Comparison of ENCODE assay signal across 8 mouse cellular contexts in the genomic region with DNA sequence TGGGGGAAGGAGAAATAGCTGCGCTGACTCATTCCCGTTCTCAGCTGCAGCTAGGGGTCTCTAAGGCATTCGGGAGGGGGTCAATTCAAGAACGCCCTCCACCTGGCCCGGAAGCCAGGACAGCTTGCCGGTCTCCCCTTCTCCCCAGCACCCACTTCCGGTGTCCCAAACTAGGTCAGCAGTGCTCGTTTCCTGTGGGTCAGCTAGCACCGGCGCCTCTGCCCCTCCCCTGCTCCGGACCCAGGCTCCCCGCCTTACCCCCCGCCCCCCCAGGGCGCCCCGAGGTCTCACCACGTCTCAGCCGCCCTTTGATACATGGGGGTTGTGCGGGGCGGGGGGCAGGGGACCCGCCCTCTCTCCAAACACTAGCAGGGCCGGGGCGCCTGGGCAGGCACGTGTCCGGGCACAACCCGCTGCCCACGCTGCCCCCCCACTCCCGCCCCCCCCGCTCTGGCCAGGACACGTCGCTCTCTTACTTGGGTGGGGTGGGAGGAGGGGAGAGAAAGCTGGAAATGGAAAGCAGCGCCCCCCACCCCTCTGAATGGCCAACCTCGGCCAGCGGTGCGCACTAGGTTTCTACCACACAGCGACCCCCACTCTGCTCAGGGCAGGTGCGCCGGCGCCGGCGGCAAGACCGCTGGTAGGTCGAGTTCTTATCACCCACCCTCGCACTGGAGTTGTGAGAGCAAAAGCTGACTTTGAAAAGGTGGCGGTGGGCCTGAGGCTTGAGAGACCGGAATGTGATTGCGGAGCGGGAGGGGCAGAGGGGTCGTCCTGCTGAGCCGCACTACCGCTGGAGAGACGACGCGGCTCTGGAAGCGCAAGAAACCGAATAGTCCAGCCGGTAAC. TPM values are rescaled to one million over a fixed set of nuclear protein-coding genes. Genes with fewer than 3 reads are reported as not detected.
DNase-seq lines count a peak whose midpoint lies in the region; ATAC-seq and TF ChIP-seq lines count a peak whose summit lies in the region.

No protein-coding gene starts in this region.

- peaks cover 60% of the 10 kb centered on the region for H3K79me2 ChIP-seq in C2C12 (ENCODE audit: control insufficient read depth, insufficient read depth)

- no peak for TF ChIP-seq CTCF in C2C12 (IDR thresholded peaks at IDR 0.05; ENCODE audit: control insufficient read depth, insufficient read depth, insufficient read length)

- peak; percentile 51 for DNase-seq in R1 (ENCODE audit: low read depth, low spot score)
- DNase-seq in embryonic facial prominence, embryonic 10.5 days (ENCODE audit: low spot score) = peak; percentile 58
- DNase-seq in kidney, postnatal 25 days = peak; percentile 71 to 90
- DNase-seq in thymus, postnatal 25 days = peak; percentile 38
- DNase-seq in ovary, postnatal 10 days (ENCODE audit: low spot score) = no peak

- H3K4me1 ChIP-seq in embryonic facial prominence, embryonic 10.5 days = peaks cover 94% of the 10 kb centered on the region
- peaks cover 29% of the 10 kb centered on the region for H3K4me1 ChIP-seq in heart, embryonic 16.5 days (ENCODE audit: control insufficient read depth, insufficient read depth, low read length)
- peaks cover 66% of the 10 kb centered on the region for H3K4me1 ChIP-seq in midbrain, embryonic 12.5 days

- no peak for ATAC-seq in heart, embryonic 16.5 days (replicated peaks; ENCODE audit: extremely low read depth, insufficient read depth, low FRiP score)
- no peak for ATAC-seq in midbrain, embryonic 12.5 days (ENCODE audit: low FRiP score, low read depth)

- peak overlapping the region; percentile 86 for H3K27ac ChIP-seq in embryonic facial prominence, embryonic 10.5 days (replicated peaks)
- peak overlapping the region; percentile 73 for H3K27ac ChIP-seq in heart, embryonic 16.5 days (ENCODE audit: low read length)
- H3K27ac ChIP-seq in midbrain, embryonic 12.5 days (replicated peaks) = no peak overlapping the region

- peak overlapping the region; percentile 88 for H3K9ac ChIP-seq in heart, embryonic 16.5 days (ENCODE audit: low read length)
- peak overlapping the region; percentile 65 for H3K9ac ChIP-seq in midbrain, embryonic 12.5 days (replicated peaks)

- H3ac ChIP-seq in C2C12 (ENCODE audit: control insufficient read depth, insufficient read length, low read depth) = peak overlapping the region; percentile 63

- peaks cover 2% of the 10 kb centered on the region for H3K79me3 ChIP-seq in C2C12 (ENCODE audit: low read depth)

- H3K27me3 ChIP-seq in C2C12 (ENCODE audit: control insufficient read depth, insufficient read depth, insufficient read length) = no peaks in the 10 kb centered on the region
- H3K27me3 ChIP-seq in embryonic facial prominence, embryonic 10.5 days (replicated peaks; ENCODE audit: low read depth, poor library complexity, severe bottlenecking) = peaks cover 62% of the 10 kb centered on the region
- no peaks in the 10 kb centered on the region for H3K27me3 ChIP-seq in heart, embryonic 16.5 days (ENCODE audit: control insufficient read depth, insufficient read depth, low read length)
- H3K27me3 ChIP-seq in midbrain, embryonic 12.5 days = peaks cover 49% of the 10 kb centered on the region

- no peaks in the 10 kb centered on the region for H3K9me3 ChIP-seq in embryonic facial prominence, embryonic 10.5 days
- H3K9me3 ChIP-seq in heart, embryonic 16.5 days (replicated peaks; ENCODE audit: control insufficient read depth, low read length) = no peaks in the 10 kb centered on the region
- no peaks in the 10 kb centered on the region for H3K9me3 ChIP-seq in midbrain, embryonic 12.5 days

- H3K36me3 ChIP-seq in C2C12 (ENCODE audit: control insufficient read depth, insufficient read depth) = no peaks in the 10 kb centered on the region
- H3K36me3 ChIP-seq in embryonic facial prominence, embryonic 10.5 days (replicated peaks) = no peaks in the 10 kb centered on the region
- H3K36me3 ChIP-seq in heart, embryonic 16.5 days (ENCODE audit: control insufficient read depth, insufficient read depth) = no peaks in the 10 kb centered on the region
- no peaks in the 10 kb centered on the region for H3K36me3 ChIP-seq in midbrain, embryonic 12.5 days

- peak overlapping the region; percentile 61 for H3K4me3 ChIP-seq in C2C12 (ENCODE audit: insufficient read depth, poor library complexity, severe bottlenecking)
- peak overlapping the region; percentile 74 for H3K4me3 ChIP-seq in embryonic facial prominence, embryonic 10.5 days
- H3K4me3 ChIP-seq in heart, embryonic 16.5 days (ENCODE audit: low read length) = peak overlapping the region; percentile 77
- peak overlapping the region; percentile 58 for H3K4me3 ChIP-seq in midbrain, embryonic 12.5 days

- peak overlapping the region; percentile 90 for H3K4me2 ChIP-seq in heart, embryonic 16.5 days (ENCODE audit: low read depth, low read length)
- H3K4me2 ChIP-seq in midbrain, embryonic 12.5 days (replicated peaks) = peak overlapping the region; percentile 100

- under 1% methylated on average over 56 of the region's 56 CpGs for WGBS in embryonic facial prominence, embryonic 10.5 days
- WGBS in heart, embryonic 16.5 days = under 1% methylated on average over 55 of the region's 56 CpGs
- under 1% methylated on average over 55 of the region's 56 CpGs for WGBS in midbrain, embryonic 12.5 days

TF ChIP-seq in C2C12, 6 proteins besides CTCF, POLR2A, EP300 and RAD21:
- no peak for TF ChIP-seq FOSL1 (IDR thresholded peaks at IDR 0.05; ENCODE audit: insufficient read depth, low read length, poor library complexity, severe bottlenecking)
- TF ChIP-seq MAX (IDR thresholded peaks at IDR 0.05) = peak; percentile 52
- no peak for TF ChIP-seq USF1 (IDR thresholded peaks at IDR 0.05; ENCODE audit: low read depth)

RNA-seq across cellular contexts. Expression of a gene that starts 2.7 kb away (rescaled TPM):
- 29.5 TPM for polyA plus RNA-seq in C2C12 (2012; fragmentation: generic; extraction: Trizol)
- 0.98 and 1.2 TPM in 2 replicates for polyA plus RNA-seq in embryonic facial prominence, embryonic 10.5 days (2016; fragmentation: Nextera tagmentation; extraction: Ambion mirVana)
- polyA plus RNA-seq in heart, embryonic 16.5 days (2015; fragmentation: Nextera tagmentation; extraction: Ambion mirVana) = 1.7 and 2.6 TPM in 2 replicates
- polyA plus RNA-seq in midbrain, embryonic 12.5 days (2016; fragmentation: Nextera tagmentation; extraction: Ambion mirVana) = 0.63 and 0.71 TPM in 2 replicates

RNA-seq across cellular contexts. Expression of a gene that starts 10.7 kb away (rescaled TPM):
- polyA plus RNA-seq in C2C12 (2012; fragmentation: generic; extraction: Trizol) = not detected
- polyA plus RNA-seq in embryonic facial prominence, embryonic 10.5 days (2016; fragmentation: Nextera tagmentation; extraction: Ambion mirVana) = 0.74 TPM in 1 of 2 replicates, not detected in the other
- 1.7 TPM in 1 of 2 replicates, not detected in the other for polyA plus RNA-seq in heart, embryonic 16.5 days (2015; fragmentation: Nextera tagmentation; extraction: Ambion mirVana)
- 1.1 and 1.5 TPM in 2 replicates for polyA plus RNA-seq in midbrain, embryonic 12.5 days (2016; fragmentation: Nextera tagmentation; extraction: Ambion mirVana)

RNA-seq across cellular contexts. Expression of a gene that starts 19.8 kb away (rescaled TPM):
- polyA plus RNA-seq in C2C12 (2012; fragmentation: generic; extraction: Trizol) = 11.0 TPM
- 25.3 and 28.2 TPM in 2 replicates for polyA plus RNA-seq in embryonic facial prominence, embryonic 10.5 days (2016; fragmentation: Nextera tagmentation; extraction: Ambion mirVana)
- polyA plus RNA-seq in heart, embryonic 16.5 days (2015; fragmentation: Nextera tagmentation; extraction: Ambion mirVana) = 38.8 and 41.0 TPM in 2 replicates
- polyA plus RNA-seq in midbrain, embryonic 12.5 days (2016; fragmentation: Nextera tagmentation; extraction: Ambion mirVana) = 34.4 and 34.7 TPM in 2 replicates

RNA-seq across cellular contexts. Expression of a gene that starts 26.3 kb away (rescaled TPM):
- polyA plus RNA-seq in C2C12 (2012; fragmentation: generic; extraction: Trizol) = 446 TPM
- 786 and 805 TPM in 2 replicates for polyA plus RNA-seq in embryonic facial prominence, embryonic 10.5 days (2016; fragmentation: Nextera tagmentation; extraction: Ambion mirVana)
- polyA plus RNA-seq in heart, embryonic 16.5 days (2015; fragmentation: Nextera tagmentation; extraction: Ambion mirVana) = 288 and 304 TPM in 2 replicates
- polyA plus RNA-seq in midbrain, embryonic 12.5 days (2016; fragmentation: Nextera tagmentation; extraction: Ambion mirVana) = 291 and 306 TPM in 2 replicates

RNA-seq across cellular contexts. Expression of a gene that starts 26.4 kb away (rescaled TPM):
- 86.3 TPM for polyA plus RNA-seq in C2C12 (2012; fragmentation: generic; extraction: Trizol)
- polyA plus RNA-seq in embryonic facial prominence, embryonic 10.5 days (2016; fragmentation: Nextera tagmentation; extraction: Ambion mirVana) = 82.0 and 82.1 TPM in 2 replicates
- polyA plus RNA-seq in heart, embryonic 16.5 days (2015; fragmentation: Nextera tagmentation; extraction: Ambion mirVana) = 67.7 and 72.3 TPM in 2 replicates
- 33.0 and 43.5 TPM in 2 replicates for polyA plus RNA-seq in midbrain, embryonic 12.5 days (2016; fragmentation: Nextera tagmentation; extraction: Ambion mirVana)
